Mouse (Mus musculus) MEL (cell line): ENCODE data around the gene Aknad1. TPM values are rescaled to one million over a fixed set of nuclear protein-coding genes. Genes with fewer than 3 reads are reported as not detected.

Experiments used
- DNase-seq: peaks from one replicate; pipeline ENCODE4 v3.0.0; 2011; ENCODE audit warnings: low read depth, low spot score
- H3K27ac ChIP-seq: 2 replicates; pipeline ENCODE4 v1.5.1; 2012; ENCODE audit warnings: low read depth, mild to moderate bottlenecking, control low read depth, low read length, moderate library complexity; ENCODE audit not compliant: control insufficient read depth
- H3K27me3 ChIP-seq, 2 experiments: fragments of 150-350 bp in 1 of 2; sonication (generic) in 1 of 2; 2 replicates each; pipeline ENCODE4 v1.6.1; 2012; ENCODE audit warnings: low read length in 2 of 2, mild to moderate bottlenecking in 2 of 2, improper control_type of control experiment in 1 of 2, moderate library complexity in 1 of 2; ENCODE audit not compliant: insufficient read depth in 2 of 2, control insufficient read depth in 1 of 2
- H3K36me3 ChIP-seq, 2 experiments: 2 replicates each; pipeline ENCODE4 v1.6.1; 2012 to 2014; ENCODE audit warnings: low read length in 2 of 2, improper control_type of control experiment in 1 of 2, inconsistent platforms in 1 of 2, mild to moderate bottlenecking in 1 of 2; ENCODE audit not compliant: insufficient read depth in 2 of 2, control insufficient read depth in 1 of 2
- H3K4me1 ChIP-seq, 2 experiments: fragments of 150-350 bp in 1 of 2; sonication (generic) in 1 of 2; 2 replicates each; pipeline ENCODE4 v1.6.1; 2012; ENCODE audit warnings: low read length in 2 of 2, improper control_type of control experiment in 1 of 2, mild to moderate bottlenecking in 1 of 2; ENCODE audit not compliant: insufficient read depth in 2 of 2, control insufficient read depth in 1 of 2
- H3K4me3 ChIP-seq, 2 experiments: fragments of 150-350 bp in 1 of 2; sonication (generic) in 1 of 2; 2 replicates each; pipeline ENCODE4 v1.5.1; 2012; ENCODE audit warnings: low read depth in 2 of 2, low read length in 2 of 2, mild to moderate bottlenecking in 2 of 2, moderate library complexity in 2 of 2, control low read depth in 1 of 2, improper control_type of control experiment in 1 of 2; ENCODE audit not compliant: control insufficient read depth in 1 of 2, insufficient read depth in 1 of 2
- H3K79me2 ChIP-seq: 2 replicates; pipeline ENCODE4 v1.6.1; 2012; ENCODE audit warnings: mild to moderate bottlenecking, low read length, moderate library complexity; ENCODE audit not compliant: control insufficient read depth, poor library complexity, insufficient read depth
- H3K9ac ChIP-seq: 2 replicates; pipeline ENCODE4 v1.6.1; 2012; ENCODE audit warnings: low read depth, mild to moderate bottlenecking, control low read depth, low read length, moderate library complexity; ENCODE audit not compliant: control insufficient read depth, poor library complexity, severe bottlenecking
- H3K9me3 ChIP-seq: fragments of 150-350 bp; sonication (generic); replicated peaks from 2 replicates; pipeline ENCODE4 v1.6.1; 2012; ENCODE audit warnings: mild to moderate bottlenecking, low read length, improper control_type of control experiment, moderate library complexity; ENCODE audit not compliant: insufficient read depth
- CHD1 ChIP-seq: IDR thresholded peaks from 2 replicates; pipeline ENCODE4 v1.6.1; 2012; ENCODE audit warnings: low read depth, mild to moderate bottlenecking, inconsistent platforms, low read length, improper control_type of control experiment
- E2F4 ChIP-seq: IDR thresholded peaks from 2 replicates; pipeline ENCODE4 v1.6.1; 2011; ENCODE audit warnings: low read depth, low read length, improper control_type of control experiment, borderline replicate concordance
- EP300 ChIP-seq, 2 experiments: IDR thresholded peaks; 2 replicates each; pipeline ENCODE4 v1.6.1; 2011; ENCODE audit warnings: improper control_type of control experiment in 2 of 2, low read length in 2 of 2, low read depth in 1 of 2, mild to moderate bottlenecking in 1 of 2
- ETS1 ChIP-seq: IDR thresholded peaks from 2 replicates; pipeline ENCODE4 v1.6.1; 2012; ENCODE audit warnings: low read depth, mild to moderate bottlenecking, inconsistent platforms, low read length, improper control_type of control experiment, moderate library complexity
- GABPA ChIP-seq: IDR thresholded peaks from 2 replicates; pipeline ENCODE4 v1.6.1; 2012; ENCODE audit warnings: low read depth, mild to moderate bottlenecking, inconsistent platforms, low read length, improper control_type of control experiment, moderate library complexity
- GATA1 ChIP-seq: IDR thresholded peaks from 2 replicates; pipeline ENCODE4 v1.6.1; 2011; ENCODE audit warnings: low read depth, low read length, improper control_type of control experiment
- HCFC1 ChIP-seq: IDR thresholded peaks from 2 replicates; pipeline ENCODE4 v1.6.1; 2012; ENCODE audit warnings: low read depth, mild to moderate bottlenecking, inconsistent platforms, low read length, improper control_type of control experiment, moderate library complexity
- MAFK ChIP-seq: IDR thresholded peaks from 2 replicates; pipeline ENCODE4 v1.6.1; 2011; ENCODE audit warnings: low read depth, mild to moderate bottlenecking, low read length, improper control_type of control experiment, borderline replicate concordance
- MAX ChIP-seq: IDR thresholded peaks from 2 replicates; pipeline ENCODE4 v1.6.1; 2011; ENCODE audit warnings: low read length, improper control_type of control experiment
- MXI1 ChIP-seq: IDR thresholded peaks from 2 replicates; pipeline ENCODE4 v1.6.1; 2011; ENCODE audit warnings: mild to moderate bottlenecking, low read depth, low read length, improper control_type of control experiment
- MYB ChIP-seq: IDR thresholded peaks from 2 replicates; pipeline ENCODE4 v1.6.1; 2011; ENCODE audit warnings: mild to moderate bottlenecking, low read depth, low read length, improper control_type of control experiment
- MYC ChIP-seq: IDR thresholded peaks from 2 replicates; pipeline ENCODE4 v1.6.1; 2011; ENCODE audit warnings: low read depth, mild to moderate bottlenecking, low read length, improper control_type of control experiment, moderate library complexity
- NELFE ChIP-seq: IDR thresholded peaks from 2 replicates; pipeline ENCODE4 v1.6.1; 2011; ENCODE audit warnings: low read depth, low read length, improper control_type of control experiment
- POLR2AphosphoS5 ChIP-seq: IDR thresholded peaks from 2 replicates; pipeline ENCODE4 v1.6.1; 2012; ENCODE audit warnings: low read depth, borderline replicate concordance, mild to moderate bottlenecking, inconsistent platforms, low read length, moderate library complexity, mixed read lengths
- RAD21 ChIP-seq: IDR thresholded peaks from 2 replicates; pipeline ENCODE4 v1.6.1; 2011; ENCODE audit warnings: mild to moderate bottlenecking, low read depth, low read length, improper control_type of control experiment
- SMC3 ChIP-seq: IDR thresholded peaks from 2 replicates; pipeline ENCODE4 v1.6.1; 2011; ENCODE audit warnings: low read depth, low read length, improper control_type of control experiment
- TCF12 ChIP-seq: IDR thresholded peaks from 2 replicates; pipeline ENCODE4 v1.6.1; 2014; ENCODE audit warnings: low read depth, mild to moderate bottlenecking, inconsistent platforms, low read length, improper control_type of control experiment, moderate library complexity
- UBTF ChIP-seq: IDR thresholded peaks from 2 replicates; pipeline ENCODE4 v1.6.1; 2012; ENCODE audit warnings: low read depth, mild to moderate bottlenecking, inconsistent platforms, low read length, improper control_type of control experiment, moderate library complexity, borderline replicate concordance; ENCODE audit not compliant: insufficient read depth
- ZKSCAN1 ChIP-seq: IDR thresholded peaks from 2 replicates; pipeline ENCODE4 v1.6.1; 2012; ENCODE audit warnings: low read depth, mild to moderate bottlenecking, inconsistent platforms, low read length, improper control_type of control experiment, moderate library complexity
- ZMIZ1 ChIP-seq: IDR thresholded peaks from 2 replicates; pipeline ENCODE4 v1.6.1; 2012; ENCODE audit warnings: low read depth, mild to moderate bottlenecking, inconsistent platforms, low read length, improper control_type of control experiment, moderate library complexity
- polyA plus RNA-seq, 2 experiments: library from polyadenylated mRNA; stranded (reverse) in 1 of 2; unstranded in 1 of 2; fragments of >175 nt in 1 of 2; fragments of >200 nt in 1 of 2; gene quantifications; 2 replicates each; pipeline versions ENCODE4 v1.2.1 to v1.2.4; 2012; ENCODE audit warnings: low replicate concordance in 2 of 2, low read depth in 1 of 2; ENCODE audit not compliant: insufficient read length in 2 of 2, insufficient read depth in 1 of 2, missing spikeins in 1 of 2
- total RNA-seq: library from RNA; depleted of rRNA; stranded (reverse); fragments of 300-350 nt; gene quantifications from 2 replicates; pipeline ENCODE4 v1.2.3, GENCODE M21; 2012

Gene Aknad1
- total and polyA plus RNA-seq, 3 experiments: 0.06 TPM; not detected in 2

DNA sequence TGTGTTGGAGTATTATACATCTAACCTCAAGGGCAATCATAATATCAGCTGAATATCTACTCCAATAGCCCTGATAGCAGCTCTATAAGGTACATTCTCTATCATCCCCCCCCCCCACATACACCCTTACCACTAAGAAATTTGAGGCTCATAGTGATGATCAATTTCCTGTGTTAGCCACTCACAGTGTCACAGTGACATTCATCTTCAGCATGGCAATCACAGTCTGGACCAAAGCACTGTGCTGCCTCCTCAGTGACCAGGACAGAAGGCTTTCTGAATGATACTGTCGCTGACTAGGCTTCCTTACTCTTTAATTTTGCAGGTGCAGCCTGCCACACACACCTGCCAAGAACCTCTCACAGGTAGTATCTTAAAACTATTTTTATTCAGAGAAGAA, 16.7 kb downstream of the Aknad1 start:
- no peak for DNase-seq
- peaks cover 0 to 23% of the 10 kb centered on the region in 2 experiments; a peak in 2 of 4 replicates for H3K36me3 ChIP-seq
- no peaks in the 10 kb centered on the region; a peak in 1 of 4 replicates for H3K27me3 ChIP-seq
- TF ChIP-seq NELFE (no peak), E2F4 (no peak), RAD21 (no peak), CHD1 (no peak), UBTF (no peak), POLR2AphosphoS5 (no peak), EP300 (IDR thresholded peaks at IDR 0.05; ENCODE audit: low read depth in 1 of 2, low read length in 2 of 2) (no peak), HCFC1 (no peak), ZKSCAN1 (no peak), ETS1 (no peak), TCF12 (no peak), GATA1 (no peak), MAFK (no peak), GABPA (no peak), SMC3 (no peak), MYC (no peak), MXI1 (no peak), MYB (no peak)
- no peak overlapping the region for H3K4me3 ChIP-seq
- no peaks in the 10 kb centered on the region for H3K79me2 ChIP-seq
- H3K9me3 ChIP-seq: no peaks in the 10 kb centered on the region
- no peak overlapping the region for H3K9ac ChIP-seq
- H3K4me1 ChIP-seq: peaks cover 2 to 21% of the 10 kb centered on the region in 2 experiments
- H3K27ac ChIP-seq: no peak overlapping the region

DNA sequence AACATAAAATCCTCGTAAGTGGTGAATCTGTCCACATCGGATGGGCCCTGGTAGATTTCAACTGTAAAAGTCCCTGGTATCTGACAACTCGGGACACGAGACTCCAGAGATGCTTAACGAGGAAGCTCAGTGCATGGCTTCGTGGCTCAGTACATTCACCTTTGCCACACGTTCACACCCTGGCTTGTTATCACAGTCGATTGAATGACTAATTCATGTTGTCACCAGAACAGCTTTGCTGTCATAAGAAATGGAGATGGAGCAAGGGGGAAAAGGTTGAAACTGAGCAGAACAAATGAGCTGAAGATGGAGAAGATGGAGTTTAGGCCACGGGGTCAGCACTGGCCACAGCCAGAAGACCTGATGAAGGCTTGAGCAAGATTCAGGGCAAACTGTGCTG, 18.1 kb downstream of the Aknad1 start:
- no peaks in the 10 kb centered on the region for H3K9me3 ChIP-seq
- H3K27me3 ChIP-seq: no peaks in the 10 kb centered on the region; a peak in 1 of 4 replicates
- no peak overlapping the region for H3K9ac ChIP-seq
- H3K4me1 ChIP-seq: peaks cover 2 to 9% of the 10 kb centered on the region in 2 experiments
- TF ChIP-seq MAX (peak; percentile 33; the same call in 1 of the 2 replicates), ZMIZ1 (no peak)
- TF ChIP-seq, all 39 proteins: peak for 1
- H3K79me2 ChIP-seq: no peaks in the 10 kb centered on the region
- no peak for DNase-seq
- no peak overlapping the region for H3K27ac ChIP-seq
- H3K36me3 ChIP-seq: peaks cover 0 to 15% of the 10 kb centered on the region in 2 experiments; a peak in 2 of 4 replicates
- no peak overlapping the region for H3K4me3 ChIP-seq
